Mouse (Mus musculus): Measurements from ENCODE around the gene Srrm4.

- TF ChIP-seq CTCF (IDR thresholded peaks at IDR 0.05 in 2 of 3, conservative IDR thresholded peaks at IDR 0.05 in 1 of 3; ENCODE audit: control insufficient read depth in 1 of 3, insufficient read depth in 1 of 3, low read depth in 2 of 3, low read length in 3 of 3, poor library complexity in 1 of 3, severe bottlenecking in 1 of 3), result no peak
- no peak for TF ChIP-seq POLR2A (IDR thresholded peaks at IDR 0.05; ENCODE audit: control insufficient read depth in 1 of 2, insufficient read depth in 1 of 2, low read depth in 1 of 2, low read length in 2 of 2, poor library complexity in 1 of 2)
- no peak for TF ChIP-seq ELF1 (IDR thresholded peaks at IDR 0.05; ENCODE audit: low read depth, low read length)
- TF ChIP-seq KAT2A (conservative IDR thresholded peaks at IDR 0.05; ENCODE audit: low read depth, low read length), result no peak
- no peak for TF ChIP-seq MYB (IDR thresholded peaks at IDR 0.05; ENCODE audit: low read depth, low read length)
- no peak for TF ChIP-seq TAL1 (IDR thresholded peaks at IDR 0.05; ENCODE audit: low read length)
- TF ChIP-seq UBTF (IDR thresholded peaks at IDR 0.05; ENCODE audit: borderline replicate concordance, insufficient read depth, low read depth, low read length), result no peak
Measured at GRCm38 (mm10) chr5:116447821-116448350, 143.7 kb downstream of the Srrm4 start.

All from MEL (cell line).